Mouse (Mus musculus) cortical plate, adult 2 months (tissue): ENCODE results near the gene Stac3.

Experiments used
- CTCF ChIP-seq: fragments of 200-500 bp; IDR thresholded peaks from 2 replicates; pipeline ENCODE4 v1.5.1; 2011; ENCODE audit warnings: mild to moderate bottlenecking, control low read depth, low read length; ENCODE audit not compliant: insufficient read depth; ENCODE audit errors: extremely low read depth
- POLR2A ChIP-seq: fragments of 200-500 bp; IDR thresholded peaks from 2 replicates; pipeline ENCODE4 v1.6.1; 2011; ENCODE audit warnings: mild to moderate bottlenecking, low read length, control low read depth; ENCODE audit not compliant: insufficient read depth; ENCODE audit errors: extremely low read depth

- TF ChIP-seq POLR2A (peak; percentile 67; the same call in 1 of the 2 replicates), CTCF (no peak)
Observed at GRCm38 (mm10) chr10:127522088-127522581, 20.6 kb downstream of the Stac3 start, which contains the start of gene Shmt2.
